Mouse (Mus musculus) hindbrain, embryonic 12.5 days (tissue): Measurements from ENCODE around the gene Zfp664. TPM values are rescaled to one million over a fixed set of nuclear protein-coding genes. Genes with fewer than 3 reads are reported as not detected.

Source experiments
- ATAC-seq: fragments of 200-750 bp; cut with Nextera tagmentation; 2 replicates; pipeline ENCODE4 v1.8.0; 2017; ENCODE audit warnings: moderate TSS enrichment; ENCODE audit not compliant: low FRiP score
- H3K27ac ChIP-seq: fragments of 300-500 bp; sonication (generic); 2 replicates; pipeline ENCODE4 v1.5.1; 2016; ENCODE audit warnings: mild to moderate bottlenecking
- H3K27me3 ChIP-seq: fragments of 300-500 bp; sonication (generic); 2 replicates; pipeline ENCODE4 v1.6.1; 2016; ENCODE audit warnings: mild to moderate bottlenecking
- H3K36me3 ChIP-seq: fragments of 300-500 bp; sonication (generic); 2 replicates; pipeline ENCODE4 v1.6.1; 2016; ENCODE audit warnings: mild to moderate bottlenecking
- H3K4me1 ChIP-seq: fragments of 300-500 bp; sonication (generic); 2 replicates; pipeline ENCODE4 v1.6.1; 2016
- H3K4me2 ChIP-seq: fragments of 300-500 bp; sonication (generic); replicated peaks from 2 replicates; pipeline ENCODE4 v1.6.1; 2016; ENCODE audit warnings: mild to moderate bottlenecking
- H3K4me3 ChIP-seq: fragments of 300-500 bp; sonication (generic); 2 replicates; pipeline ENCODE4 v1.5.1; 2016; ENCODE audit warnings: mild to moderate bottlenecking
- H3K9ac ChIP-seq: fragments of 300-500 bp; sonication (generic); 2 replicates; pipeline ENCODE4 v1.6.1; 2016; ENCODE audit warnings: mild to moderate bottlenecking, moderate library complexity
- H3K9me3 ChIP-seq: fragments of 300-500 bp; sonication (generic); replicated peaks from 2 replicates; pipeline ENCODE4 v1.6.1; 2016; ENCODE audit warnings: mild to moderate bottlenecking
- WGBS: fragments of 180-500 bp; shearing (Covaris S2); methylation state at CpG from one replicate; pipeline ENCODE4 v1.1.7; 2016; 5-methylcytosine and 5-hydroxymethylcytosine counted together
- polyA plus RNA-seq: library from polyadenylated mRNA; unstranded; fragments of >200 nt; fragmentation: Nextera tagmentation; extraction: Ambion mirVana; gene quantifications from 2 replicates; pipeline ENCODE4 v1.2.1, GENCODE M21; 2016

Gene Zfp664
- polyA plus RNA-seq, 1 experiment from 2014 or later = 152 TPM

- H3K4me1 ChIP-seq = peaks cover 15% of the 10 kb centered on the region
Measured at GRCm38 (mm10) chr5:124847014-124847413, 15.5 kb upstream of the Zfp664 start.

GRCm38 (mm10) chr5:124848994-124849393, 13.5 kb upstream of the Zfp664 start:
- Histone ChIP-seq H3K4me2 (no peak overlapping the region), H3K9ac (no peak overlapping the region), H3K27ac (no peak overlapping the region), H3K36me3 (no peaks in the 10 kb centered on the region), H3K4me3 (no peak overlapping the region), H3K27me3 (no peaks in the 10 kb centered on the region), H3K4me1 (peaks cover 11% of the 10 kb centered on the region), H3K9me3 (no peaks in the 10 kb centered on the region)
- 86% methylated on average over 3 of the region's 3 CpGs for WGBS
- ATAC-seq = no peak

More at GRCm38 (mm10) chr5:124847014-124847413, 15.5 kb upstream of the Zfp664 start:
- Histone ChIP-seq H3K36me3 (no peaks in the 10 kb centered on the region), H3K4me2 (no peak overlapping the region), H3K9ac (no peak overlapping the region), H3K27ac (no peak overlapping the region), H3K9me3 (no peaks in the 10 kb centered on the region), H3K4me3 (no peak overlapping the region), H3K27me3 (no peaks in the 10 kb centered on the region)
- 69% methylated on average over 1 of the region's 1 CpGs for WGBS
- no peak for ATAC-seq

- Histone ChIP-seq H3K9me3 (no peaks in the 10 kb centered on the region), H3K4me2 (no peak overlapping the region), H3K27me3 (no peaks in the 10 kb centered on the region), H3K36me3 (no peaks in the 10 kb centered on the region), H3K9ac (no peak overlapping the region), H3K4me3 (no peak overlapping the region), H3K4me1 (peaks cover 11% of the 10 kb centered on the region), H3K27ac (no peak overlapping the region)
- no peak for ATAC-seq
- WGBS = 56% methylated on average over 4 of the region's 4 CpGs
Measured at GRCm38 (mm10) chr5:124851572-124851971, 10.9 kb upstream of the Zfp664 start.

- H3K4me2 ChIP-seq = no peak overlapping the region
- no peaks in the 10 kb centered on the region for H3K27me3 ChIP-seq
- H3K9me3 ChIP-seq = no peaks in the 10 kb centered on the region
- 33% methylated on average over 2 of the region's 2 CpGs for WGBS
- no peak for ATAC-seq
- no peaks in the 10 kb centered on the region for H3K36me3 ChIP-seq
- H3K27ac ChIP-seq = no peak overlapping the region
- H3K9ac ChIP-seq = no peak overlapping the region
- peaks cover 6% of the 10 kb centered on the region for H3K4me1 ChIP-seq
- no peak overlapping the region for H3K4me3 ChIP-seq
Measured at GRCm38 (mm10) chr5:124852294-124852693, 10.2 kb upstream of the Zfp664 start.

GRCm38 (mm10) chr5:124853079-124853478, 9.4 kb upstream of the Zfp664 start:
- Histone ChIP-seq H3K4me3 (no peak overlapping the region), H3K9me3 (no peaks in the 10 kb centered on the region), H3K27ac (no peak overlapping the region), H3K4me2 (no peak overlapping the region), H3K27me3 (no peaks in the 10 kb centered on the region), H3K9ac (no peak overlapping the region), H3K4me1 (peaks cover 6% of the 10 kb centered on the region), H3K36me3 (no peaks in the 10 kb centered on the region)
- WGBS = 84% methylated on average over 2 of the region's 2 CpGs
- ATAC-seq = no peak

GRCm38 (mm10) chr5:124854202-124854601, 8.3 kb upstream of the Zfp664 start:
- H3K27ac ChIP-seq = no peak overlapping the region
- H3K4me3 ChIP-seq = no peak overlapping the region
- no peak for ATAC-seq
- H3K9me3 ChIP-seq = no peaks in the 10 kb centered on the region
- H3K4me2 ChIP-seq = no peak overlapping the region
- peaks cover 6% of the 10 kb centered on the region for H3K4me1 ChIP-seq
- no peaks in the 10 kb centered on the region for H3K36me3 ChIP-seq
- WGBS = 92% methylated on average over 4 of the region's 4 CpGs
- no peak overlapping the region for H3K9ac ChIP-seq
- peaks cover 3% of the 10 kb centered on the region; the same call in 1 of the 2 replicates for H3K27me3 ChIP-seq

GRCm38 (mm10) chr5:124860013-124860412, 2.5 kb upstream of the Zfp664 start:
- peaks cover 30% of the 10 kb centered on the region for H3K4me1 ChIP-seq
- H3K27me3 ChIP-seq = peaks cover 19% of the 10 kb centered on the region
- H3K4me3 ChIP-seq = no peak overlapping the region
- no peaks in the 10 kb centered on the region for H3K9me3 ChIP-seq
- H3K4me2 ChIP-seq = peak overlapping the region; percentile 19
- 8% methylated on average over 5 of the region's 5 CpGs for WGBS
- no peak overlapping the region for H3K9ac ChIP-seq
- no peaks in the 10 kb centered on the region for H3K36me3 ChIP-seq
- ATAC-seq = no peak
- no peak overlapping the region for H3K27ac ChIP-seq

- peaks cover 34% of the 10 kb centered on the region for H3K4me1 ChIP-seq
- WGBS = under 1% methylated on average over 32 of the region's 33 CpGs
- peak; percentile 17; the same call in 1 of the 2 replicates for ATAC-seq
- H3K27ac ChIP-seq = peak overlapping the region; percentile 97
- H3K4me3 ChIP-seq = peak overlapping the region; percentile 97
- H3K27me3 ChIP-seq = peaks cover 19% of the 10 kb centered on the region
- H3K9ac ChIP-seq = peak overlapping the region; percentile 94
- no peaks in the 10 kb centered on the region for H3K9me3 ChIP-seq
- H3K36me3 ChIP-seq = 0 out of 2 replicates have a peak, but pooled peaks cover 3% of the 10 kb centered on the region
- peak overlapping the region; percentile 97 for H3K4me2 ChIP-seq
Measured at GRCm38 (mm10) chr5:124861463-124861862, 1.0 kb upstream of the Zfp664 start.

GRCm38 (mm10) chr5:124862871-124863741, 615 bp downstream of the Zfp664 start:
- Histone ChIP-seq H3K4me1 (peaks cover 39% of the 10 kb centered on the region), H3K9me3 (no peaks in the 10 kb centered on the region), H3K27me3 (peaks cover 19% of the 10 kb centered on the region), H3K4me3 (peak overlapping the region; percentile 97), H3K36me3 (0 out of 2 replicates have a peak, but pooled peaks cover 16% of the 10 kb centered on the region), H3K4me2 (peak overlapping the region; percentile 74), H3K9ac (peak overlapping the region; percentile 98), H3K27ac (peak overlapping the region; percentile 96)
- WGBS = under 1% methylated on average over 82 of the region's 88 CpGs
- ATAC-seq = no peak; the same call in 1 of the 2 replicates

- H3K4me2 ChIP-seq = no peak overlapping the region
- 0 out of 2 replicates have a peak overlapping the region, but pooled peaks have one; percentile 36 for H3K27ac ChIP-seq
- H3K9me3 ChIP-seq = no peaks in the 10 kb centered on the region
- H3K9ac ChIP-seq = no peak overlapping the region
- ATAC-seq = no peak
- no peaks in the 10 kb centered on the region for H3K27me3 ChIP-seq
- H3K4me1 ChIP-seq = peaks cover 27% of the 10 kb centered on the region
- 49% methylated on average over 4 of the region's 4 CpGs for WGBS
- H3K4me3 ChIP-seq = no peak overlapping the region
- peaks cover 26% of the 10 kb centered on the region for H3K36me3 ChIP-seq
Measured at GRCm38 (mm10) chr5:124868981-124869380, 6.5 kb downstream of the Zfp664 start.

GRCm38 (mm10) chr5:124872033-124872432, 9.5 kb downstream of the Zfp664 start:
- H3K36me3 ChIP-seq = peaks cover 36% of the 10 kb centered on the region
- H3K4me3 ChIP-seq = no peak overlapping the region
- WGBS = 70% methylated on average over 2 of the region's 2 CpGs
- no peak overlapping the region for H3K27ac ChIP-seq
- no peak overlapping the region for H3K9ac ChIP-seq
- no peak for ATAC-seq
- H3K4me1 ChIP-seq = peaks cover 15% of the 10 kb centered on the region; the same call in 1 of the 2 replicates
- no peaks in the 10 kb centered on the region for H3K27me3 ChIP-seq
- no peak overlapping the region for H3K4me2 ChIP-seq
- H3K9me3 ChIP-seq = no peaks in the 10 kb centered on the region

- WGBS = 84% methylated on average over 3 of the region's 3 CpGs
- ATAC-seq = no peak
- H3K9me3 ChIP-seq = no peaks in the 10 kb centered on the region
- H3K4me2 ChIP-seq = no peak overlapping the region
- no peak overlapping the region for H3K27ac ChIP-seq
- H3K4me1 ChIP-seq = peaks cover 9% of the 10 kb centered on the region; the same call in 1 of the 2 replicates
- no peaks in the 10 kb centered on the region for H3K27me3 ChIP-seq
- peaks cover 26% of the 10 kb centered on the region for H3K36me3 ChIP-seq
- H3K4me3 ChIP-seq = no peak overlapping the region
- H3K9ac ChIP-seq = no peak overlapping the region
Measured at GRCm38 (mm10) chr5:124873096-124873495, 10.6 kb downstream of the Zfp664 start.
